Mouse (Mus musculus) urinary bladder, postnatal 14 days (tissue): ENCODE results near the gene Mosmo.

ENCODE experiments used
- DNase-seq: peaks from one replicate; pipeline ENCODE4 v3.0.0; 2021; ENCODE audit warnings: low spot score

Mosmo gene

GRCm38 (mm10) chr7:120771389-120771788, 94.0 kb downstream of the Mosmo start:
- no peak for DNase-seq

GRCm38 (mm10) chr7:120778012-120778411, 100.6 kb downstream of the Mosmo start:
- no peak for DNase-seq
